Mouse (Mus musculus) lung, adult 2 months (tissue): Measurements from ENCODE around the gene Men1.

Experiments used
- CTCF ChIP-seq: fragments of 200-500 bp; IDR thresholded peaks from 2 replicates; pipeline ENCODE4 v1.5.1; 2011; ENCODE audit warnings: mild to moderate bottlenecking, low read length, control low read depth; ENCODE audit not compliant: insufficient read depth
- POLR2A ChIP-seq: fragments of 200-500 bp; IDR thresholded peaks from 2 replicates; pipeline ENCODE4 v1.6.1; 2011; ENCODE audit warnings: low read depth, mild to moderate bottlenecking, control low read depth, low read length, borderline replicate concordance; ENCODE audit errors: extremely low read depth

GRCm38 (mm10) chr19:6302522-6302921, 32.3 kb upstream of the Men1 start:
- TF ChIP-seq POLR2A (no peak), CTCF (no peak)
